Mouse (Mus musculus) yolk sac, embryonic 10.5 days (tissue): Measurements from ENCODE around the gene Cend1.
"Not testable (repeated sequence)": the region's sequence is repeated elsewhere in the genome, so short reads cannot be mapped to it uniquely, and the experiment has no call there.

Experiments
- DNase-seq: peaks from one replicate; pipeline ENCODE4 v3.0.0-alpha.2; 2017; ENCODE audit warnings: low spot score

Cend1 gene

DNA sequence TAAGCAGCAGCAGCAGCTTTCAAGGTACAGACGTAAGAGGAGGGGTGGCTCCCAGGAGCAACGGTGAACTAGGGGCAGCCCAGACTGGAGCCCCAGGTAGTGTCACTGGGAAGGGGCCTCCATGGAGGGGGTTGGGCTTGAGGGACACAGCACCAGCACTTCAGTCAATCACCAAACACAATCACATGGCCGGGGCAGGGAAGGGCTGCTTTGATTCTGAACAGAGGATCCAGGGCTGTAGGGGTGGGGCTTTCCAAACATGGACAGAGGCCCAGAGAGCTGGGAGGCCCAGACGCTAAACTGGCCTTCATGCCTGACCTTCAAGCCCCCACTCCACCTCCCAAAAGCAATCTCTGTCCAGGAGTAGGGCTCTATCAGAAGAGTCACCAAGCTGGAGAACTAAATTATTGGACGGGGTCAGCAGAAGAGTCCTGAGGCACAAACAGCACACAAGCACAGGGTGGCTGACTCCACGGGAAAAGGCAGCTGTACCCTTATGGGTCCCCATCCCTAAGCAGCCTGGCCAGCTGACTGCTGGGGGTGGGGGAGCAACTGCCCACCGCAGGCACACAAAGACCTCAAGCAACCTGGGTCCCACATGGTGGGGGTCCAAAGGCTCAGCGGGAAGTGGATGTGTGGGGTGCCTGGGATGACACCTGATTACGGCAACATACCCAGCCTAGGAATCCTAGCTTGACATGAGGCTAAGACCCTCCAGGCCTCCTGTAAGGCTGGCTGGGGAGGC is 721 bp upstream of the Cend1 start:
- no peak for DNase-seq

DNA sequence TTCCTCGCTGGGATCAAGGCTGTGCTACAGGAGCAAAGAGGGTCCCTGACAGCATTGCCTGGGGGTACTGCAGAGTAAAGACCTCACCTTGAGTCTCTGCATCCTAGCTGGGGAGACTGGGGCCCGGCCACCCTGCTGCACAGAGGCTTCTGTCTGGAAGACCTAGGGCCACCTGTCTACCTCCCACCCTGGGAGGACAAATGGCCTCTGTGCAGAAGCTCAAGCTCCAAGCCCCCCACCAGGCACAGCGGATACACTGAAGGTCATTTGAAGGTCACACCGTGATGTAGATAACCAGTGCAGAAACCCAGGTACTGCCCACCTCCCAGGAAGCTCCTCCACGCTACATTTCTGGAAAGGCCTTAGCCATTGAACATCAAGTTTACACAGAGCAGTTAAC is 590 bp downstream of the Cend1 start:
- DNase-seq = no peak

DNA sequence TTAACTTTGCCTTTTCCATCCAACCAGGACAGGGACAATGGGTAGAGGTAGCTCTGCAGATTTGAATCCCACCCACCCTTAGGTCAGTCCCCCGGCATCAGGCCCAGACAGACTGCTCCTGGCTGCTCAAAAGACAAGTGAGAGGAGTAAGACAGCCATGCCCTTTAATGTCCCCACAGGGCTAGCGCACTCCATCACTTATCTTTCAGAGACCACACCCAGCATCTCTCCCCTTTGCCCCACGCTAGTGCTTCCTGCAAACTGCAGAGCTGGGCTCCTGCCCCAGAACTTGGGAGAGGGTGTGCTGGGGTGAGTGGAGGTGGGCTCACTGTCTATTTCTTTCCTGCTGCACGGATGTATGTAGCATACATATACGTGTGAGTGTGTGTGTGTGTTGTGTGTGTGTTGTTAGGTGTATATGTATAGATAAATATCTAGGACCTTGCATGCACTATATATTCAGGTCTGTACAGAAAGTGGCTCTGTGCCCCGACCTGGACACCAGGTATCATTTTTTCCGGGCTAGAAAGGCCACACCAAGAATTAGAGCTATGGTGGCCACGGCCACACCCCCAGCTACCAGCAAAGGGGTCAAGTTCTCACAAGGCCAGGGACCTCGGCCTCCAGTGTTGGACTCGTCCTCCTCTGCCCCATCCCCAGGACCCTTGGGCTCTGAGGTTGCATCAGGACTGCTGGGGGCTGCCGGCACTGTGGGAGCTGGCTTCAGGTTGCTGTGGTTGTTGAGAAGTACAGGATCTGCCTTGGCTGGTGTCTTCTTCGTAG is 2.2 kb downstream of the Cend1 start:
- no peak for DNase-seq

DNA sequence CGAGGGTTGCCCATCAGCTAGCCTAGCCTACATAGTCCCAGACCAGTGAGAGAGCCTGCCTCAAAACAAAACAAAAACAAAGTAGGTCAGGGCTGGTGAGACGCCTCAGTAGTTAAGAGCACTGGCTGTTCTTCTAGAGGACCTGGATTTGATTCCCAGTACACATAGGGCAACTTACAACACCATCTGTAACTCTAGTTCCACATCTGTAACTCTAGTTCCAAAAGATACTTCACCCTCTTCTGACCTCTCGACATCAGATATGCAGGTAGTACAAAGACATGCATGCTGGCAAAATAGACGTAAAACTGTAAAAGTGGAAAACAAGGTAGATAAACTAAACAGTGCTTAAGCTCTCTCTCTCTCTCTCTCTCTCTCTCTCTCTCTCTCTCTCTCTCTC is 5.5 kb downstream of the Cend1 start:
- DNase-seq = no peak

DNA sequence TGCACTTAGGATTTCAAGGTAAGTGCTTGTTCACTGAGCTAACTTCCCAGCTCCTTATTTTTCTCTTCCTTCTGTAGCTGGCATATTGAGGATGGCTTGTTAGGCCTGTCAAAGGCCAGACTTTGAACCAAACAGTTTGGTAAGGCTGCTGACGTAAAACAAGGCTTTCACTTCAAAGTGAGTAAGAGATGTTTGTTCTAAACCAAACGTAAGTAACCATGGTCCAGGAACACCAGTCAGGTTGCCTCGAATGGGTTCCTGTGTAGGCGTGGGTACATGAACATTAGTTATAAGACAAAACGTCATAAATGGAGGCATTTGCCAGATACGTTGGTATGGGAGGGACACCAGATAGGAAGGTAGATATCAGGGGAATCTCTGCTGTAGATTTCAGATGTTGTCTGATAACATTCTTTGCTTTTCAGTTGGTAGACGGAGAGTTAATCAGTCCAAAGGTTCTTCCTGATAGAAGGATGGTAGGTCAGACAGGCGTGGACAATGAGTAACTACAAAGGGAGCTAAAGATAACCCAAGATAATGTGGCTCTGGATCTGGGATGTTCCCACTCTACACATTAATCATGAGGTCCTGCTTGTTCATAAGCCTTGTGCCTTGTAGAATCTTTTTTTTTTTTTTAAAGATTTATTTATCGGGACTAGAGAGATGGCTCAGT is 9.1 kb downstream of the Cend1 start:
- peak; percentile 81 for DNase-seq

DNA sequence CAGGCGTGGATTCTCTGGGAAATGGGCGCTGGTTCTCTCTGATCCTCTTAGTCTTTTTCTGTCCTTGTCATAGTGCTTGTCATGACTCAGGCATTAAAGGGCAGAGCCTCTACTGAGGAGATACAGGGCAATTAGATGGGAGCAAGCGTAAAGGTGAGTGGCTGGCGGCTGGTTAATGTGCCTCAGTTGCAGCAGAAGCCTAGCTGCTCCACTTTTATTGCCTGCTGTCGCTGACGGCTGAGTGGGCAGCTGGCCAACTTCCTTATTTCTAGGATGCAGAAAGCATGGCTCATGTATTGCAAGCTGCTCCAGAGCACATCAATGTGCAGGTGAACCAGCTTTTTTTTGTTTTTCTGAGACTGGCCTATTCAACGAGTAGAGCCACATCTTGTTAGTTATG is 10.3 kb downstream of the Cend1 start:
- DNase-seq = no peak

DNA sequence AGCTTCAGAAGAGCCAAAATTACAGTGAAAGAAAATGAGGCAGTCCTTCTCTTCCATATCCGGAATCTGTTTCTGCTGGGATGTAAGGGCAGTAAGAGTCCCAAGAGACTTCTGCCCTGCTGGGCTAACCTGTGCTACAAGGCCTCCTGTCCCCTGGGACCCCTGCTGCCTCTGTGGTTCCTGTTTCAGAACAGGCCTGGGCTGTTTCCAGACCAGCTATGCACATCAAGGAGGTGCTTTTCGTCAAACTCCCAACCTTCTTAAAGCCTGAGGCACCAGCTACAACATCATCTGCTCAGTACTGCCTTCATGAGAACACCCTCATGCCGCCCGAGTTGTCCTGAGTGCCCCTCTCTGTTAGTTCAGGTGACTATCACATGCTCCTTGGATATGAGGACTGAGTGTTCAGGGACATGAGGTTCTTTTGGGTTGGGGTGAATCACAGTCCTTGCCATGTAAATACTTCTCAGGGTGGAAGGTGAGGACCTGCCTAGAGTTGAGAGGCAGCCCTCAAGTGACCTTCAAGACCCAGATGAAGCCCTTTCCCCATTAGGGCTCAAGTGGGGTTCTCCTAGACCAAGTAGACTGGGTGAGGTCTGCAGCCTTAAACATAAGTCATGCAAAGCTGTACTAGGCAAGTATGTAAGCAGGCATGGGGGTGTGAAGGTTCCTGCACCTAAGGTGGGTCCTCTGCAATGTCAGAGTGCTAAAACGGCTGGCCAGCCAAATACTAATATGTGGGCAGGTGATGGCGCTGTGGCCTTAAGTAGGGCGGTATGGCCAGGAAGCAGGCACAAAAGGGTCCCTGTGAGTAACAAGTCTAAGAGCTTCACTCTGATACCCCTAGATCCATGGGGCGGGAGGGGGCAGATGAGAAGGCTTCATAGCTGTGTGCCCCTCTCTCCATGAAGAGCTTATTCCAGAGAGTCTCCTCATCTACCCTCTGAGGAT is 11.3 kb downstream of the Cend1 start:
- DNase-seq = no peak

DNA sequence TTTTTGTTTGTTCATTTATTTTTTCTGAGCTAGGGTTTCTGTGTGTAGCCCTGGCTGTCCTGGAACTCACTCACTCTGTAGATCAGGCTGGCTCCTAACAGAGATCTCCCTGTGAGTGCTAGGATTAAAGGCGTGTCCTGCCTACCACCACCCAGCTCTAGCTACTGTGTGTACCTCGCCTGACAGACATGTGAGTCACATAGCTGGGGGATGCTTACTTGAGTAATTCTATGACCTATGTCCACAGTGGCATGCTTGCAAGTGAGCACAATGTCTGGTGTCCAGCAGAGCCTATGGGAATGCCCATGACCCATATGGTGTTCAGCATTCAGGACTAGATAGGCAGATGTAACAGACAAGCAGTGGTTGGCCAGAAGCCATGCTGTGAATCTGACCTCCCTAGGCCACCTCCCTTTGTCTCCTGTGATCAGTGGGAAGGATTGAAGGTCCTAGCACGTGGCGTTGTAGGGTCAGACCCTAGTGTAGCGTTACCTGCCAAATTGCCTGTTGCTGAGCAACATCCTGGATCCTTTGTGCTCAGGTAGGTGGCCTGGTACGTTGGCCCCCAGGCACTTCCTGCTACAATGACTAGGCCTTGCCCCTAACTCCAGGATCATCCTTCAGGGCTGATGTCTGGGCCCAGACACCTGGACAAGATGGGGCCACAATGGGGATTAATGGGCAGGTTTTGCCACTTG is 13.0 kb downstream of the Cend1 start:
- DNase-seq = no peak

DNA sequence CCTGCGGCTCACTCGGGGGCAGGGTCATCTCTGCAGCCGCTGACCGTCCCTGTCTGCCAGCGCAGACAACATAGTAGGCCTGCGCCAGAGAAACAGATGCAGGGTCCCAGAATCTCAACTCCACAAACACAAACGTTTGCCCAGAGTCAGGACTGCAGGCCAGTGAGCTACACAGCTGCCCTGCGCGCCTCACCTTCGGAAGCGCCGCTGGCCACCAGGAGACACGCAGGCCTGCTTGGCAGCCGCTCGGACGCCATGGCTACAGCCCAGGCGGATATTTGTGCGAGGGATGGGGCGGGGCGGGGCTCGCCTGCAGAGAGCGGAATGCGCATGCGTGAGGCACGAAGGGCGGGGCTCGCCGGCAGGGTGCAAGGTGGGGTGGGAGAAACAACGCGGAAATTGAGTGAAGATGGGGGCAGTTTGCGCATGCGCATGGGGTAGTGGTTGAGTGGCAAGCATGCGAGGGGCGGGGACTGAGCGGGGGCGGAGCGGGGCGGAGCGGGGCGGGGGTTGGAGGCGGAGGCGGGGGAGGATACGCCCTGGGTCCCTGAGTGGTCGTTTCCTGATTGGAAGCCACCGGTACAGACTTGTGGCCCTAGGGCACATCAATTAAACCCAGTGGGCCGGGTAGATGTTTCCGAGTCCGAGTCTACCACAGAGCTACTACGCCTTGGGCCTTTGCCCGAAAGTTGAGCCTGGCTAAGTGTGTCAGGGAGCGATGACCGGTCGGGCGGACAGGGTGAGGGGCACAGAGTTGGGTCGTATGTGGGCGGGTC is 15.3 kb downstream of the Cend1 start, which contains the start of gene Gatd1:
Gatd1 (minus strand) TSS at position 328 of the 776 bp plus-strand sequence.
- peak; percentile 100 for DNase-seq

DNA sequence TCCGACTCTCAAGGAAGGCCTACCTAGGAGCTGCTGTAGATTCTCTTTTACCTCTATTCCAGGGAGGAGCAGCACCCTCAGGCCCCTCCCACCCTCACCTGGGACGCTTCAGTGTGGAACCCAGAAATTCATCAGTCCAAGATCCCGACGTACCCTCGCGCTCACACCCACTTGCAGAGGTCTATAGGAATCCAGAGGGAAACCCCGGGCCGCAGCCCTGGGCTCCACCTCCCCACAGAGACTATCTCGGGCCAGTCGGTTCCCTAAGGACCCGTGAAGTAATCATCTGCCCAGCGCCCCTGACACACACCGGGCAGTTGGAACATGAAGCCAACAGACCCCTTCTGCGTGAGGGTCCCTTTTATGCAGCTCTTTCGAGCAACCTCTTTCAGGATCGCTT is 16.0 kb downstream of the Cend1 start:
- peak; percentile 53 for DNase-seq

DNA sequence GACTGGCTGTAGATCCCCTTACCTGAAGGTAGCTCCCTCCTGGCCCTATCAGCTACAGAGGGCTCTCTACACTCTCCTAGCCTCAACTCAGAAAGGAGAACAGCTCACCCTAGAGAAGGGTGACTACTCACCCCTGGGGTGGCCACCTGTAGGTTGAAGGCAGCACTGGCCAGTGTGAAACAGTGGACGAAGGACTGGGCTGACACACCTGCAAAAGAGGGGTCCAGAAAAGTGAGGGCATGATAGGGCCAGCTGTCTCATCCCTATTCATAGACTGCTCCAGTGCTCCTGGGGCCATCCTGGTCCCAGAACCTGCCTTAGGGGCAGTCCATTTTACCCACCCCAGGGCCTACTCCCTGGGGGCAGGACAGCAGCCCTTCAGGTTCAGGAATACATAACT is 17.6 kb downstream of the Cend1 start:
- no peak for DNase-seq

DNA sequence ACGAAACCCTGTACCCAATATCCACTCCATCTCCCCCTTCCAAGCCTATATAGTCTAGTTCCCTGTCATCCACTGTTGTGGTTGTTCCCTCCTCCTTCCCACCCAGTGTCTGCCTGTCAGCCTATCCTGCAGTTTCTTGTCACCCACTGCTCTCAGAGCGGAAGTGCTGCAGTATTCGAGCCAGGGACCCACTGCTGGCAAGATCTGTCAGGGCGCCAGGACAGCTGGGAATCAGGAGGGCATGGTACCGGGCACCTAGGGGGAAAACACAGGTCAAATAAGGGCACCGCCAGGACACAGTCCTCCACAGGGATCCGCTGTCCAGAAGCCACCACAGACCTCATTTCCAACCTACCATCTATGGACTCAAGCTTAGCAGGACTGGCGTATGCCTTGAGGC is 18.7 kb downstream of the Cend1 start:
- DNase-seq = no peak

DNA sequence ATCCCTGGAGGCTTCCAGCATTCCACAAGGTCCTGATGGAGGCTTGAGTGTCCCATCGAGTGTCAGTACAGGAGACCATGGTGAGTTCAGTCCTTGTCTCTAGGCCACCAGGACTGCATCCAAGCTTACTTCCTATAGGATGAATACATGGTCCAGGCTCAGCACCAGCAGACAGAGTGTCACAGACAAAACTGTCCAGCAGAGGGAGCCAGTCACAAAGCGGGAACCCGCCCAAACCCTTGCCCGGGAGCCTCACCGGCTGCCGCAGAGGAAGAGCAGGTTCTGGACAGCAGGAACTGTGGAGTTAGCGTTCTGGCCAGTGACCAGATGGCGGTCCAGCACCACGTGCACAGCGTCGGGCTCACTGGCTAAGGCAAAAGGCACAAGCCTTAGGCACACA is 20.5 kb downstream of the Cend1 start:
- peak; percentile 70 for DNase-seq

DNA sequence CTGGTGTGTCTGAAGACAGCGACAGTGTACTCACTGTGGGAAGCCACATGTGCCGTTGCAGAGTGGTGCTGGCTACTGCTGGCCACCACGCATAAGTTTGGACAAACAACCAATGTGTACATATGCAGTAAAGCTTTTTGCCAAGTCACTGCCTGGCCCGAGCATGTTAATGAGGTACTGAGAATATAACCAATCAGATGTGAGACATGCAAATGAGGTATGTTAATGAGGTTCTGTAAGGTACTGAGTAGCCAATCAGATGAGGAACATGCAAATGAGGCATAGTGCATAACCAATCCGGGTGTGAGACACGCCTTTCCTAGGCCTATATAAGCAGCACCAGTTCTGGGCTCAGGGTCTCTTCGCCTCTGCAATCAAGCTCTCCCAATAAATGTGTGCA is 21.6 kb downstream of the Cend1 start:
- not testable (repeated sequence) for DNase-seq

DNA sequence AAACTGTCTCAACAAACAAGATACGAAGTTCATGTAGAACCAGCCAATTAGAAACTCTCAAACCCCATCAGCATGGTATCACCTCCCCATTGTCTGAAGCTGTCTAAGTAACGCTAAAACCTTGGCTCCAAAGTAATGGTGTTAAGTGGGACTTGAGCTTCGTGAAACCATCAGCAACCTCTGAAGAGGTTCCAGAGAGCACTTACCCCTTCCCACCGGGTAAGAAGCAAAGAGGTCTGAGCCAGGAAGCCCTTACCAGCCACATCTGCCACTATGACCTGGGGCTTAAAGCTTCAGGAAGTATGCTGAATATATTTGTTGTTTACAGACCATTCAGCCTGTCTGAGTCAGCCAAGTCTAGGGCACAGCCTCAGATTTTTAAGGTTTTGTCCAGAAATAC is 23.8 kb downstream of the Cend1 start:
- DNase-seq = no peak

DNA sequence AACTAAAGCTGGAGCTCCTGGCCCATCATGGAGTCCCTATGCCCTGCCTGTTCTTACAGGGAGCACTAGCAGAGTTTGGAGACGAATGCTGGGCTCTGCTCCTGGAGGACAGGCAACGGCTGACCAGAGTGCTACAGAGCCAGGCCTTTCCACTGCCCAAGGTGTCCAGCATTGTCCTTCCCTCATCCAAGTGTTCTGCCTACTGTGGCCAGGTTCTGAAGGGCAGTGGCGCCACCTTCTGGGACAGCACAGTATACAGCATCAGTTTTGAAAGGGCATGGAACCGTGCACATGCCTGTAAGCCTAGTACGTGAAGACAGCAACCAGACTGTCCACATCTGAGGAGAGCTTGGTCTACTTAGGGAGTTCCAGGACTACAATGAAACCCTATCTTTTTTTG is 26.0 kb downstream of the Cend1 start:
- peak; percentile 45 for DNase-seq

DNA sequence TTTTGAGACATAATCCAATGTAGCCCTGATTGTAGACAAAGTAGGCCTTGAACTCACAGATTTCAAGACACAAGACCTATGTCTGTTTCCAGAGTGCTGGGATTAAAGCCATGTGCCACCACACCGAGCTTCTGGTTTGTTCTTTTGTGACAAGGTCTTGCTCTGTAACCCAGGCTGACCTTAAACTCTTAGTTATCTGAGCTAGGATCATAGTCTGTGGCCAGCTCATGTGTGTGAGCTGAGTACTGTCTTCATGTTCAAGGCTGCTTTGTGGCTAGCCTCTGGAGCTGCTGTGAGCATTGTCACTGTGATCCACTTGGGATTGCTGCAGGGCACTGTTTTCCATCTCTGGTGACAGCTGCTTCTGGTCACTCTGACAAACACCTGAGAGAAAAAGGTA is 33.9 kb downstream of the Cend1 start:
- DNase-seq = no peak

DNA sequence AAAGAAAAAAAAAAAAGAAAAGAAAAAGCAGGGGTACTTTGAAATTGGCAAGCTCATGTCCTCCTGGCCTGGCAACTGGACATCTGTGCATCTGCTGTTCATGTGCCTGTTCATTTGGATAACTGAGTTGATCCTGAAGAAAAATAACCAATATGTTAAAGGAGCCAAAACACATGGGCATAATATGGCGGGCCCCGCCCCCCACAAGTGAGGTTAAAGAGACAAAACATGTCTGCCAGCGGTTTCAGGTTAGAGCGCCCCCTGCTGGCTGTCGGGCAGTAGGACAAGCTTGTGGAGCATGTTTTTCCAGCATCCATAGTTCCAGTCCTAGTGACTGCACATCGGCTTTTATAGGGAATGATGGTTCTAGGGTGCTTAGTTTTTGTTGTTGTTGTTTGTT is 34.5 kb downstream of the Cend1 start:
- peak; percentile 51 for DNase-seq

DNA sequence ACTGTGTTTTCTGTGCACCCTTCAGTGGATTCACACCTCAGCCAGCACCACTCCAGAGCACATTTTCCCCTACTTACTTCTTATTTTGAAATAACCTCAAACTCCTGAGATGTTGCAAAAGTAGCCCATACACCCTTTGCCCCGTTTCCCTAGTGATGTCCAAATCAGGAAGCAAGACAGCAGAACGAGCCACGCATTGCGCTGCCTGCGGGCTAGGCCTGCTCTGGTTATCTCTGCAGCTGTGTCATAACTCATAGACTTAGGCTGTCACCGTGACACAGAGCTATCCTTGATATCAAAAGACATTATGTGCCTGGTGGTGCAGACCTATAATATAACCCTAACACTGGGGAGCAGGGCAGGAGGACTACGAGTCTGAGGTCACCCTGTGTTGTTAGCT is 35.1 kb downstream of the Cend1 start:
- DNase-seq = no peak

DNA sequence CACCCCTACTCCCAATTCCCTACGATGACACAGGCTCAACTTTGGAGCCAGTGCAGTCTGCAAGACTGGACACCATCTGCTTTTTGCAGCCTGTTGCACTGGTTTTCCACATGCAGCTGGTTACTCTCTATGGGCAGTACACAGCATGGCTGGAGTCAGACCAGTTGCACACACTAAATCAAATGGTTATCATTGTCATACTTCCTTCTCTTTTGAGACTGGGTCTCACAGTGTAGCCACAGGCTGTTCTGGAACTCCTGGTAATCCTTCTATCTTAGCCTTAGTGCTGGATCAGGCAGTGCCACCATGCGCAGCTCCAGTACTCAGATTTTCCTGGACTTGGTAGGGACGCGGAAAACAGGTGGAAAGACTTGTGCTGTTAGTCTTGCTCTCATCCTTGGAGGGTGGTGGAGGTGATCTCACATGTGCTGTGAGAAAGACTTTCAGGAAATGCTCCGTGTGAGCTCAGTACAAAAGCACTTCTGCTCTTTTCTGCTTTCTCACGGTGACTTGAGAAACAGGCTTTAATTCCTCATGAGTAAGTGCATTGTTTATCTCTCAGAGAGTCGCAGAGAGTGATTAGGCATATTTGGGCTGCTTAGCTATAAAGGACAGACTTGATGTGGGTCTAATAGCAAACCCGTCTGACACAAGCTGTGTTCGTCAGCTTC is 36.6 kb downstream of the Cend1 start:
- no peak for DNase-seq
